Mouse (Mus musculus): ENCODE measurements at regions not wholly inside any gene's neighbourhood (a gene's known extent, or its start where the extent isn't known, plus 50 kb on each side); places are given as distances from the start of the nearest gene placed in this dataset.

DNA sequence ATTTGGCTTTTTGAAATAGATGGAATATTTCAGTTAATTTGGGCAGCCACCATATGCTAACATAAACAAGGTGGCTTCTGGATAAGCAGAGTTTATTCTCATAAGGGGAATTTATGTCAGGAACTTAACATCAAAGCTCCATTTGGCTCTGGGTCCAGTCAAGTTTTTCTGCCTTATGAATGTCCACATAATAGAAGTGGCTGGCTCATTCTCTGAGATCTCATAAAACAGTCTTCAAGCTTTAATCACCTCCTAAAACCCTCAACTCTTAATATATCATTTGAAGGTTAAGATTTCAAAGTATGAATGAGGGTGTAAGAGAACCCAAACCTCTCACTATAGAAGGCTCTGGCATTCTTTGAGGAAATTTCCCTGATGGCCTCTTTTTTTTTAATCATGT, 1361.0 kb downstream of the Efna5 start:
- Histone ChIP-seq H3K4me1 (ENCODE audit: control insufficient read depth, insufficient read depth, low read length) (no peaks in the 10 kb centered on the region), H3K4me3 (replicated peaks; ENCODE audit: insufficient read depth, low read depth, low read length) (no peak overlapping the region), H3K27me3 (ENCODE audit: control insufficient read depth, insufficient read depth, low read length) (no peaks in the 10 kb centered on the region), H3K27ac (ENCODE audit: insufficient read depth, low read length) (no peak overlapping the region)
- no peak for DNase-seq
- no peak for TF ChIP-seq POLR2A (IDR thresholded peaks at IDR 0.05; ENCODE audit: borderline replicate concordance, insufficient read depth, low read length)
- TF ChIP-seq CTCF (IDR thresholded peaks at IDR 0.05; ENCODE audit: borderline replicate concordance, insufficient read depth, low read depth, low read length), result no peak

DNA sequence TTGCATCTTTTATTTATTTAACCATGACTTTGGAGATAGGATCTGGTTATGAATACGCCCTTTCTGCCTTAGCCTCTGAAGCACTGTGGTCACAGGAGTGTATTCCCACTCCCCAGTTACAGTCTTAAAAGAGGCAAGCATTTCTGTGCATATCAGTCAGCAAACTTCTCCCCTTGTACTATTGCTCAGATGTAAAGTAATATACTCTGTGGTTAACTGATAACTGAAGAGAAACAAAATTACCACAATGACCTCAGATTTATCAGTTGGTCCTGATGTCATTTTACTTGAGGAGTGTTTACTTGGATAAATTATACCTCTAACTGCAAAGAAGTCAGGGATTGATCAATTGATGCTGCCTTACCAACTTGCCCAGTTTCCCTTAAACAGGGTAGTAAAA, 1366.1 kb downstream of the Efna5 start:
- H3K27me3 ChIP-seq (ENCODE audit: control insufficient read depth, insufficient read depth, low read length), result no peaks in the 10 kb centered on the region
- DNase-seq, result no peak
- no peak for TF ChIP-seq CTCF (IDR thresholded peaks at IDR 0.05; ENCODE audit: borderline replicate concordance, insufficient read depth, low read depth, low read length)
- no peak for TF ChIP-seq POLR2A (IDR thresholded peaks at IDR 0.05; ENCODE audit: borderline replicate concordance, insufficient read depth, low read length)
- 97% methylated on average over 1 of the region's 1 CpGs for WGBS
- H3K4me3 ChIP-seq (replicated peaks; ENCODE audit: insufficient read depth, low read depth, low read length), result no peak overlapping the region
- H3K27ac ChIP-seq (ENCODE audit: insufficient read depth, low read length), result no peak overlapping the region
- no peaks in the 10 kb centered on the region for H3K4me1 ChIP-seq (ENCODE audit: control insufficient read depth, insufficient read depth, low read length)

DNA sequence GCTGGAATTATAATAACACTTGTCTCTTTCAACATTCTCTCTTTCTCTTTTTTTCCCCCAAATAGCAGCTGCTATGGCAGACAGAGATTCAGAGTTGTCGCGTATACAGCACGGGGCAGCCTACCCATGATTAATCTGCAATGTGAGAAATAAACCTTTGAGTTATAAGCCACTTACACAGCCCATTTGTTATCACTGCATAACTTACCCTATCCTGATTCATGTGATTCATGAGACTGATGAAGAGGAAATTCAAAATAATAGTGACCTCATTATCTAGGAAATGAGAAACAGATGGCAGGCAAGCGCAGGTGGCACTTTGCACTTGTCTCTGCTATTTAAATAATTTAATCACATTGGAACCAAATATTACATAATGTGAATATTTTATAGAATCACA, 1367.7 kb downstream of the Efna5 start:
- Histone ChIP-seq H3K4me1 (ENCODE audit: control insufficient read depth, insufficient read depth, low read length) (no peaks in the 10 kb centered on the region), H3K27ac (ENCODE audit: insufficient read depth, low read length) (no peak overlapping the region), H3K27me3 (ENCODE audit: control insufficient read depth, insufficient read depth, low read length) (no peaks in the 10 kb centered on the region), H3K4me3 (replicated peaks; ENCODE audit: insufficient read depth, low read depth, low read length) (no peak overlapping the region)
- WGBS, result 55% methylated on average over 4 of the region's 4 CpGs
- no peak for TF ChIP-seq CTCF (IDR thresholded peaks at IDR 0.05; ENCODE audit: borderline replicate concordance, insufficient read depth, low read depth, low read length)
- TF ChIP-seq POLR2A (IDR thresholded peaks at IDR 0.05; ENCODE audit: borderline replicate concordance, insufficient read depth, low read length), result no peak
- peak in 1 of 2 experiments; percentile 7 for DNase-seq

DNA sequence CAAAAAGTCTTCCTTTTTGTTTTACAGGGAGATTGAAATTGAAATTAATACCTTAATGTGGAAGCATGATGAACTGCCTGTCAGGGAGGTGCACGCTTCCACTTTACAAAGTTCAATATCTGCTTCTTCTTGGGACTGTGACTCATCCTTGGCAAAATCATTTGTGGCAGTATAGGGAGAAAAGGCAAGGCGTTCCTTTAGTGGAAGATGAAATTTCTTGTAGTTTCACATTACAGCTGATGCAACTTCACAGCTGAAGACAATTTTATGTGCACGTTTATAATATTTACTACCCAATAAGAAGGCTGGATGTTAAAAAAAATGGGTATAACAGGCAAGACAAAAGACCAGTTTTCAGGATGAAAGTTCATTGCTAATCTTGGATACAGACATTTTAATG, 1385.9 kb downstream of the Efna5 start:
- Histone ChIP-seq H3K27ac (ENCODE audit: insufficient read depth, low read length) (no peak overlapping the region), H3K27me3 (ENCODE audit: control insufficient read depth, insufficient read depth, low read length) (no peaks in the 10 kb centered on the region)
- DNase-seq, result no peak

DNA sequence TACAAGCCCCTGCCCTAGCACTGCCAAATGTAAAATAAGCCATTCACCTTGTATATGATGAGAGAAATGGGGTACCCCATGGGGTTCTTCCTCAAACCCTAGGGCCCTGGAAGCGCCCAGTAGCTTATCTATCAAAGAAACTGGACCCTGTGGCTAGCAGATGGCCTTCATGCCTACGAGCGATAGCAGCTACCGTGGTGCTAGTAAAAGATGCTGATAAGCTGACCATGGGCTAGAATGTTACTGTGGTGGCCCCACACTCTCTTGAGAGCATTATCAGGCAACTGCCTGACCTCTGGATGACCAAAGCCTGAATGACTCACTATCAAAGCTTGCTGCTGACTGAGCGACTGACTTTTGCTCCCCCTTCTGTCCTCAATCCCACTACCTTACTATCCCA, 1403.7 kb downstream of the Efna5 start:
- 92% methylated on average over 5 of the region's 5 CpGs for WGBS
- no peak for DNase-seq
- Histone ChIP-seq H3K27me3 (ENCODE audit: control insufficient read depth, insufficient read depth, low read length) (no peaks in the 10 kb centered on the region), H3K4me1 (ENCODE audit: control insufficient read depth, insufficient read depth, low read length) (no peaks in the 10 kb centered on the region), H3K4me3 (replicated peaks; ENCODE audit: insufficient read depth, low read depth, low read length) (no peak overlapping the region), H3K27ac (ENCODE audit: insufficient read depth, low read length) (no peak overlapping the region)
- TF ChIP-seq POLR2A (IDR thresholded peaks at IDR 0.05; ENCODE audit: borderline replicate concordance, insufficient read depth, low read length) (no peak), CTCF (IDR thresholded peaks at IDR 0.05; ENCODE audit: borderline replicate concordance, insufficient read depth, low read depth, low read length) (no peak)

More for the DNA sequence above, 1385.9 kb downstream of the Efna5 start:
- Histone ChIP-seq H3K4me1 (ENCODE audit: control insufficient read depth, insufficient read depth, low read length) (no peaks in the 10 kb centered on the region), H3K4me3 (replicated peaks; ENCODE audit: insufficient read depth, low read depth, low read length) (no peak overlapping the region)
- WGBS, result 84% methylated on average over 3 of the region's 3 CpGs
- TF ChIP-seq POLR2A (IDR thresholded peaks at IDR 0.05; ENCODE audit: borderline replicate concordance, insufficient read depth, low read length), result no peak
- no peak for TF ChIP-seq CTCF (IDR thresholded peaks at IDR 0.05; ENCODE audit: borderline replicate concordance, insufficient read depth, low read depth, low read length)

DNA sequence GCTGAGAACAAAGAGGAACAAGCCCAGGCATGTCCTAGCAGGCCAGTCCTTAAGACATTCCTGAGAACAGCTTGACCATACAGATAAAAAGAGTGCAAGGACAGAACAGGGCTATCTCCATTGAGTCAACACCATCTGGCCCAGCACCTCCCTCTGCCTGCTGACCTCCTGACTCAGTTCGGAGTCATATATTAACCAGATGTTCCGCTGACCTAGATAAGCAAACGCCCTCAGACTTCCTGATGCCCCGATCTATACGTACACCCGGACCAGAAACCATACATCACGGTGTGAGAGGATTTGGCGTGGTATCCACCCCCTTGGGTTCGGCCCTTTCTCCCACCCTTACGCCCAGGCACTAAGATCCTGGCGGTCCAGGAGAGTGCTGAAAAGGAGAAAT, 1406.7 kb downstream of the Efna5 start:
- Histone ChIP-seq H3K4me1 (ENCODE audit: control insufficient read depth, insufficient read depth, low read length) (no peaks in the 10 kb centered on the region), H3K27ac (ENCODE audit: insufficient read depth, low read length) (no peak overlapping the region), H3K4me3 (replicated peaks; ENCODE audit: insufficient read depth, low read depth, low read length) (no peak overlapping the region), H3K27me3 (ENCODE audit: control insufficient read depth, insufficient read depth, low read length) (no peaks in the 10 kb centered on the region)
- DNase-seq, result no peak
- TF ChIP-seq CTCF (IDR thresholded peaks at IDR 0.05; ENCODE audit: borderline replicate concordance, insufficient read depth, low read depth, low read length), result no peak
- 98% methylated on average over 11 of the region's 11 CpGs for WGBS

DNA sequence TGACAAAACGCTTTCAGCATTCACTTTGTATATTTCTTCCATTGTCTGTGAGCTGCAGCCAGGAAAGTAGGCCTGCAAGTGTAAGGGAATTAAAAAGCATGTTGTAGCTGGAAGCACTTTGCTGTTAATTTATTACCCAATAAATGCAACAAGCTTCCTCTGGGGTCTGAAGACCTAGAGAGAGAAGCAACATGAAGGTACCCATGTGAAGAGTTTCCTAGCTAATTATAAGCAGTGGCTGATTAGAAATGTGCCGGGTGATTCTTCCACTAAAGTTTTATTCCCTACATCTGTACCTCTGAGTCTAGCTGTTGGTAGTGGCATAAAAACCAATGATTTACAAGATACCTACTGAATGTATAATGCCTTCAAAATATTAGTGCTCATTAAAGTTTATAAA, 1428.2 kb downstream of the Efna5 start:
- TF ChIP-seq CTCF (IDR thresholded peaks at IDR 0.05; ENCODE audit: borderline replicate concordance, insufficient read depth, low read depth, low read length), result no peak
- TF ChIP-seq POLR2A (IDR thresholded peaks at IDR 0.05; ENCODE audit: borderline replicate concordance, insufficient read depth, low read length), result no peak
- WGBS, result 84% methylated on average over 2 of the region's 2 CpGs
- H3K27me3 ChIP-seq (ENCODE audit: control insufficient read depth, insufficient read depth, low read length), result no peaks in the 10 kb centered on the region

DNA sequence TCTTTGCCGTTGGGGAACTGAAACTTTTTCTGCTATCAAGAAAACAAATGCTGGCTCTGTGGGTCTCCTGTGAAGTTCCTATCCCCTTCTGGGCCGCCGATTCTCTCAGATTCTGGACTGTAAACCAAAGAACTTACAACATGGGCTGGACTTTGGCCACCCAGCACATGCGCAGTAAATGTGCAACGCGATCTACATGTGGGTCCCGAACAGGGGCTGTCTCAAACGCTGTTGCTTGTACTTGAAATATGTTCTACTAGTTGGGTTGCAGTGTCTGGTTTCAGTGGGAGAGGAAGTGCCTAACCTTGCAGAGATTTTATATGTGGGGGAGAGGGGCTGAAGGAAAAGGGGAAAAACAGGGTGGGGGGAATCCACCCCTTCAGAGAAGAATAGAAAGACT, 1454.3 kb downstream of the Efna5 start:
- Histone ChIP-seq H3K4me3 (replicated peaks; ENCODE audit: insufficient read depth, low read depth, low read length) (no peak overlapping the region), H3K4me1 (ENCODE audit: control insufficient read depth, insufficient read depth, low read length) (no peaks in the 10 kb centered on the region), H3K27me3 (ENCODE audit: control insufficient read depth, insufficient read depth, low read length) (no peaks in the 10 kb centered on the region), H3K27ac (ENCODE audit: insufficient read depth, low read length) (no peak overlapping the region)
- WGBS, result 87% methylated on average over 8 of the region's 8 CpGs
- no peak for DNase-seq
- TF ChIP-seq POLR2A (IDR thresholded peaks at IDR 0.05; ENCODE audit: borderline replicate concordance, insufficient read depth, low read length) (no peak), CTCF (IDR thresholded peaks at IDR 0.05; ENCODE audit: borderline replicate concordance, insufficient read depth, low read depth, low read length) (no peak)

More for the DNA sequence above, 1428.2 kb downstream of the Efna5 start:
- H3K27ac ChIP-seq (ENCODE audit: insufficient read depth, low read length), result no peak overlapping the region
- H3K4me3 ChIP-seq (replicated peaks; ENCODE audit: insufficient read depth, low read depth, low read length), result no peak overlapping the region
- H3K4me1 ChIP-seq (ENCODE audit: control insufficient read depth, insufficient read depth, low read length), result no peaks in the 10 kb centered on the region
- DNase-seq, result no peak
